Mouse (Mus musculus): ENCODE data around the gene Tec.

Tec gene

GRCm38 (mm10) chr5:72743103-72743502 is 125.2 kb downstream of the Tec start:
- DNase-seq (ENCODE audit: low read depth, low spot score) = no peak

DNA sequence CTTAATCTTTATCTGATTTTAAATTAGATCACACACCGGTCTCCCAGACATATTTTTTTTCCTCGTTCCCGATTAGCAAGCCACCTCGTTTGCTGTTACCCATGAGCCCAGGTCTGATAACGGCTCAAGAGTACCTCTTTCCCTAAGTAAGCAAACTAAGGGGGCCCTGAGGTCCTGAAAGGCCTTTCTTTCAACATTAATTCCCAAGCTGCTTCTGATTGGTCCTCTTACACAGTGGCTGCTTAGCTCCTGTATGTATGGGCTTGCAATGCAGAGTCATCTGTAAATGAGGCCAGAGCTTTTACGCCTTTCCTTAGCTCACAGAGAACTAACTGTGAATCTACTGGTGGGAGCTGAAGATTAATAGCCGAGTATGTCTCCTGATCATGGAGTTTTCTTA is 131.4 kb downstream of the Tec start:
- DNase-seq (ENCODE audit: low read depth, low spot score) = no peak

GRCm38 (mm10) chr5:72736437-72736836 is 131.8 kb downstream of the Tec start:
- DNase-seq (ENCODE audit: low read depth, low spot score) = no peak

DNA sequence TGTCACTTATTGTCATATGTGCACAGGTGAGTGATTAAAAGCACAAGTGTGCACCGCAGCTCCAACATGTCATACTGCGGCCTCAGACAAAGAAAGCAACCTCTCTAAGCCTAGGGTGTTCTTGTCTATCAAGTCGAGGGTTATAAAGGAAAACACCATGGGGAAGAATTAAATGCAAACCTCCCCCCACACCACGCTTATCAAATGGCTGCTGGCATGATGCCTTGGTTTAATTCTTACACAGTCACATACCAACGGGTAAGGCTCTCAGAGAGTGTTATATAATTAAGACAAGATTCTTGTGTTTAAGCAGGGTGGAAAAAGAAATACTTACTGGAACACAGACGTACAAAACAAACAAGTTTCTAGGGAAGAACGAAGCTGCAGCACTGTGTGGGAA is 132.5 kb downstream of the Tec start:
- no peak for DNase-seq (ENCODE audit: low read depth, low spot score)

- DNase-seq (ENCODE audit: low read depth, low spot score) = no peak
Observed at GRCm38 (mm10) chr5:72732885-72733284, 135.4 kb downstream of the Tec start.

DNA sequence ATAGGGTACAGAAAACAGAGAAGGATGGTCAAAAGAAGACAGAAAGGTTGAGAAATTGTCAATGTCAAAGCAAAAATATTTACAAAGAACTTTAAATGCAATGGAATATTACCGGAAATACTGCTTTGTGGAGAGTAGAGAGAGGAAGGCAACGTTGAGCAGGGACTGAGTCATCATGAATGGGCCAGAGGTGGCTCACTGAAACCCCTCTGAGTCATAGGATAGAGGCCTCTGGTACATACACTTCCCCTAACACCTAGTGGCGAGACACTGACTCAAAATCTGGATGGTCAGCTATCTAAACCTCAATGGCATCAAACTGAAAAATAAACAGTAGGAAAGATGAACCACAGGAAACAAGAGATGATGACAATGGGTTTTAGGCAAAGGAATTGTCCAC is 142.9 kb downstream of the Tec start:
- no peak for DNase-seq (ENCODE audit: low read depth, low spot score)

GRCm38 (mm10) chr5:72723429-72723828 is 144.9 kb downstream of the Tec start:
- DNase-seq (ENCODE audit: low read depth, low spot score) = peak; percentile 33

DNA sequence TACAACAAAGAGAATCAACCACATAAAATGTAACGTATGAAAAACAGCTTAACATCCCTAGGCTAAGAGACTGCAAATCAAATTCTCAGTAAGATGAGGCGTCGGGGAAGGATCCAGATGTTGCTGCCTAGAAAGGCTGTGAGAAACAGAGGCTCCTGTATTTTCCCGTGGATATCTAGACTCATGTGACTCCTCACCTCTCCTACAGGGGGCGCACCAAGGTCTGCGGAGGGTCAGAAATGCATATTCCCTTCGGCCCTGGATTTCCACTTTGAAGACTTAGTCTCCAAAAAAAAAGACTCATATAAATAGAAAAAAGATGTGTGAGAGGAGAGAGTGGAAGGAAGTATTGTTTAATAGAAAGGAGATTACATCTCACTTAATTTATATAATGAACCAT is 147.7 kb downstream of the Tec start:
- DNase-seq (ENCODE audit: low read depth, low spot score) = peak; percentile 25

- DNase-seq (ENCODE audit: low read depth, low spot score) = peak; percentile 69
Observed at GRCm38 (mm10) chr5:72710572-72711278, 157.6 kb downstream of the Tec start.

DNA sequence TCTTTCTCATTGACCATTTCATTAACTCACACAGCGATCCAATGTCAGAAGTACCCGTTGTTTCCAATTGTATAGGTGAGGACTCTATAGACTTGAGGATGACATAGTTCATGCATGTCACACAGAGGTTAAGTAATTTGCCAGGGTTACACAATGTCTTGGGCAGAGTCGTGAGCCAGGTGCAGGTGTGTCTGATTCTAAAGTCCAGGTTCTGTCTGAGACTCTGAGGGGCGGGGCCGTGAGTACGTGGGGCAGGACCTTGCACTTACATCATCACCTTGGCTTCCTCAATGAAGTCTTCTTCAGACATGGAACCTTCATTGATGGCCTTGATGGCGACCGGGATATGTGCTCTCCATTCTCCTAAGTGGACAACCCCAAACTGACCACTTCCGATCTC is 158.3 kb downstream of the Tec start:
- DNase-seq (ENCODE audit: low read depth, low spot score) = no peak

GRCm38 (mm10) chr5:72709451-72709850 is 158.8 kb downstream of the Tec start:
- no peak for DNase-seq (ENCODE audit: low read depth, low spot score)

GRCm38 (mm10) chr5:72706722-72707121 is 161.6 kb downstream of the Tec start:
- DNase-seq (ENCODE audit: low read depth, low spot score) = no peak

DNA sequence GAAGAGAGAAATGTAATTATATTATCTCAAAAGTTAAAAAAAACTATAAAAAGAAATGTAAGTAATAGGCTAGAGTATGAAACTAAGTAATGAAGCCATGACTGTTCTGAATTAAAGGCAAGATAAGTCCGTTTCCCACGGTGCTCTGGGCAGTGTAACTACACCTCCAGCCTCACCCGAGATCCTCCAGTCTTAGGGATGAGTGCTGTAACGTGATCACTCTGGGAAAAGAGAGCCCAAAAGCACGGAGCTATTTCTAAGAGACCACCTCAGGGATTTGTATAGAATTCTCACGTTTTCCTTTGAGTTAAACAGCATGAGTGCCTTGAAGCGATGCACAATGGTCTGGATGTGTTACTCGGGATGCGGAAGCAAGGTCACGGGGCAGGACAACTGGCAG is 162.2 kb downstream of the Tec start:
- DNase-seq (ENCODE audit: low read depth, low spot score) = no peak

Measured in A20 (cell line).